Mouse (Mus musculus) MEL (cell line): ENCODE results near the gene Zfp598. TPM values are rescaled to one million over a fixed set of nuclear protein-coding genes. Genes with fewer than 3 reads are reported as not detected.

Experiments
- DNase-seq: peaks from one replicate; pipeline ENCODE4 v3.0.0; 2011; ENCODE audit warnings: low read depth, low spot score
- H3K27ac ChIP-seq: 2 replicates; pipeline ENCODE4 v1.5.1; 2012; ENCODE audit warnings: low read depth, mild to moderate bottlenecking, control low read depth, low read length, moderate library complexity; ENCODE audit not compliant: control insufficient read depth
- H3K27me3 ChIP-seq, 2 experiments: fragments of 150-350 bp in 1 of 2; sonication (generic) in 1 of 2; 2 replicates each; pipeline ENCODE4 v1.6.1; 2012; ENCODE audit warnings: low read length in 2 of 2, mild to moderate bottlenecking in 2 of 2, improper control_type of control experiment in 1 of 2, moderate library complexity in 1 of 2; ENCODE audit not compliant: insufficient read depth in 2 of 2, control insufficient read depth in 1 of 2
- H3K36me3 ChIP-seq, 2 experiments: 2 replicates each; pipeline ENCODE4 v1.6.1; 2012 to 2014; ENCODE audit warnings: low read length in 2 of 2, improper control_type of control experiment in 1 of 2, inconsistent platforms in 1 of 2, mild to moderate bottlenecking in 1 of 2; ENCODE audit not compliant: insufficient read depth in 2 of 2, control insufficient read depth in 1 of 2
- H3K4me1 ChIP-seq, 2 experiments: fragments of 150-350 bp in 1 of 2; sonication (generic) in 1 of 2; 2 replicates each; pipeline ENCODE4 v1.6.1; 2012; ENCODE audit warnings: low read length in 2 of 2, improper control_type of control experiment in 1 of 2, mild to moderate bottlenecking in 1 of 2; ENCODE audit not compliant: insufficient read depth in 2 of 2, control insufficient read depth in 1 of 2
- H3K4me3 ChIP-seq, 2 experiments: fragments of 150-350 bp in 1 of 2; sonication (generic) in 1 of 2; 2 replicates each; pipeline ENCODE4 v1.5.1; 2012; ENCODE audit warnings: low read depth in 2 of 2, low read length in 2 of 2, mild to moderate bottlenecking in 2 of 2, moderate library complexity in 2 of 2, control low read depth in 1 of 2, improper control_type of control experiment in 1 of 2; ENCODE audit not compliant: control insufficient read depth in 1 of 2, insufficient read depth in 1 of 2
- H3K79me2 ChIP-seq: 2 replicates; pipeline ENCODE4 v1.6.1; 2012; ENCODE audit warnings: mild to moderate bottlenecking, low read length, moderate library complexity; ENCODE audit not compliant: control insufficient read depth, poor library complexity, insufficient read depth
- H3K9ac ChIP-seq: 2 replicates; pipeline ENCODE4 v1.6.1; 2012; ENCODE audit warnings: low read depth, mild to moderate bottlenecking, control low read depth, low read length, moderate library complexity; ENCODE audit not compliant: control insufficient read depth, poor library complexity, severe bottlenecking
- H3K9me3 ChIP-seq: fragments of 150-350 bp; sonication (generic); replicated peaks from 2 replicates; pipeline ENCODE4 v1.6.1; 2012; ENCODE audit warnings: mild to moderate bottlenecking, low read length, improper control_type of control experiment, moderate library complexity; ENCODE audit not compliant: insufficient read depth
- CHD1 ChIP-seq: IDR thresholded peaks from 2 replicates; pipeline ENCODE4 v1.6.1; 2012; ENCODE audit warnings: low read depth, mild to moderate bottlenecking, inconsistent platforms, low read length, improper control_type of control experiment
- E2F4 ChIP-seq: IDR thresholded peaks from 2 replicates; pipeline ENCODE4 v1.6.1; 2011; ENCODE audit warnings: low read depth, low read length, improper control_type of control experiment, borderline replicate concordance
- ELF1 ChIP-seq: IDR thresholded peaks from 2 replicates; pipeline ENCODE4 v1.6.1; 2014; ENCODE audit warnings: low read depth, mild to moderate bottlenecking, inconsistent platforms, low read length, improper control_type of control experiment, moderate library complexity
- ETS1 ChIP-seq: IDR thresholded peaks from 2 replicates; pipeline ENCODE4 v1.6.1; 2012; ENCODE audit warnings: low read depth, mild to moderate bottlenecking, inconsistent platforms, low read length, improper control_type of control experiment, moderate library complexity
- GATA1 ChIP-seq: IDR thresholded peaks from 2 replicates; pipeline ENCODE4 v1.6.1; 2011; ENCODE audit warnings: low read depth, low read length, improper control_type of control experiment
- HCFC1 ChIP-seq: IDR thresholded peaks from 2 replicates; pipeline ENCODE4 v1.6.1; 2012; ENCODE audit warnings: low read depth, mild to moderate bottlenecking, inconsistent platforms, low read length, improper control_type of control experiment, moderate library complexity
- KAT2A ChIP-seq: conservative IDR thresholded peaks from 2 replicates; pipeline ENCODE4 v1.6.1; 2012; ENCODE audit warnings: low read depth, low read length, improper control_type of control experiment, inconsistent platforms
- MAFK ChIP-seq: IDR thresholded peaks from 2 replicates; pipeline ENCODE4 v1.6.1; 2011; ENCODE audit warnings: low read depth, mild to moderate bottlenecking, low read length, improper control_type of control experiment, borderline replicate concordance
- MXI1 ChIP-seq: IDR thresholded peaks from 2 replicates; pipeline ENCODE4 v1.6.1; 2011; ENCODE audit warnings: mild to moderate bottlenecking, low read depth, low read length, improper control_type of control experiment
- MYC ChIP-seq: IDR thresholded peaks from 2 replicates; pipeline ENCODE4 v1.6.1; 2011; ENCODE audit warnings: low read depth, mild to moderate bottlenecking, low read length, improper control_type of control experiment, moderate library complexity
- POLR2A ChIP-seq, 2 experiments: IDR thresholded peaks; 2 replicates each; pipeline ENCODE4 v1.6.1; 2011 to 2012; ENCODE audit warnings: low read length in 2 of 2, mild to moderate bottlenecking in 2 of 2, control low read depth in 1 of 2, improper control_type of control experiment in 1 of 2, low read depth in 1 of 2, moderate library complexity in 1 of 2; ENCODE audit not compliant: control insufficient read depth in 1 of 2, insufficient read depth in 1 of 2, poor library complexity in 1 of 2
- POLR2AphosphoS2 ChIP-seq: IDR thresholded peaks from 2 replicates; pipeline ENCODE4 v1.6.1; 2011; ENCODE audit warnings: low read length, improper control_type of control experiment
- POLR2AphosphoS5 ChIP-seq: IDR thresholded peaks from 2 replicates; pipeline ENCODE4 v1.6.1; 2012; ENCODE audit warnings: low read depth, borderline replicate concordance, mild to moderate bottlenecking, inconsistent platforms, low read length, moderate library complexity, mixed read lengths
- TBP ChIP-seq: IDR thresholded peaks from 2 replicates; pipeline ENCODE4 v1.8.0; 2011; ENCODE audit warnings: low read depth, low read length, improper control_type of control experiment
- USF1 ChIP-seq: IDR thresholded peaks from 2 replicates; pipeline ENCODE4 v1.6.1; 2014; ENCODE audit warnings: low read depth, mild to moderate bottlenecking, inconsistent platforms, low read length, improper control_type of control experiment, moderate library complexity
- ZKSCAN1 ChIP-seq: IDR thresholded peaks from 2 replicates; pipeline ENCODE4 v1.6.1; 2012; ENCODE audit warnings: low read depth, mild to moderate bottlenecking, inconsistent platforms, low read length, improper control_type of control experiment, moderate library complexity
- polyA plus RNA-seq, 2 experiments: library from polyadenylated mRNA; stranded (reverse) in 1 of 2; unstranded in 1 of 2; fragments of >175 nt in 1 of 2; fragments of >200 nt in 1 of 2; gene quantifications; 2 replicates each; pipeline versions ENCODE4 v1.2.1 to v1.2.4; 2012; ENCODE audit warnings: low replicate concordance in 2 of 2, low read depth in 1 of 2; ENCODE audit not compliant: insufficient read length in 2 of 2, insufficient read depth in 1 of 2, missing spikeins in 1 of 2
- total RNA-seq: library from RNA; depleted of rRNA; stranded (reverse); fragments of 300-350 nt; gene quantifications from 2 replicates; pipeline ENCODE4 v1.2.3, GENCODE M21; 2012

Zfp598 gene
- total and polyA plus RNA-seq, 3 experiments: 22.2 to 80.4 (median 59.0) TPM

- TF ChIP-seq ELF1: peak; percentile 85
- peak; percentile 67; the same call in 1 of the 2 replicates for TF ChIP-seq MYC
- peak; percentile 93 to 95 for TF ChIP-seq POLR2A (IDR thresholded peaks at IDR 0.05; ENCODE audit: control insufficient read depth in 1 of 2, insufficient read depth in 1 of 2, low read depth in 1 of 2, low read length in 2 of 2, poor library complexity in 1 of 2)
- TF ChIP-seq E2F4: 0 out of 2 replicates have a peak, but pooled peaks have one; percentile 1
- peak; percentile 38; the same call in 1 of the 2 replicates for TF ChIP-seq POLR2AphosphoS2
- TF ChIP-seq GATA1: no peak
- TF ChIP-seq HCFC1: peak; percentile 98
- TF ChIP-seq TBP: peak; percentile 76
- no peak for TF ChIP-seq CHD1
Observed at GRCm38 (mm10) chr17:24632167-24632812, 37.2 kb upstream of the Zfp598 start, which contains the start of the genes Tsc2 and Nthl1 (continued).

- Histone ChIP-seq H3K36me3 (peaks cover 3 to 5% of the 10 kb centered on the region in 2 experiments; a peak in 3 of 4 replicates), H3K9me3 (no peaks in the 10 kb centered on the region), H3K79me2 (peaks cover 8% of the 10 kb centered on the region), H3K27me3 (no peaks in the 10 kb centered on the region), H3K27ac (peak overlapping the region; percentile 73), H3K9ac (peak overlapping the region; percentile 72), H3K4me3 (peak overlapping the region; percentile 70 to 72), H3K4me1 (peaks cover 9 to 11% of the 10 kb centered on the region in 2 experiments)
- TF ChIP-seq USF1 (peak; percentile 26; the same call in 1 of the 2 replicates), GATA1 (no peak), MAFK (no peak), ZKSCAN1 (peak; percentile 93), POLR2AphosphoS5 (no peak), KAT2A (no peak), ETS1 (peak; percentile 50), POLR2A (IDR thresholded peaks at IDR 0.05; ENCODE audit: control insufficient read depth in 1 of 2, insufficient read depth in 1 of 2, low read depth in 1 of 2, low read length in 2 of 2, poor library complexity in 1 of 2) (peak in 1 of 2 experiments; percentile 6; a peak in 2 of 4 replicates), MXI1 (peak; percentile 83), MYC (0 out of 2 replicates have a peak, but pooled peaks have one; percentile 27)
- peak; percentile 75 for DNase-seq
Observed at GRCm38 (mm10) chr17:24632813-24633449, 36.6 kb upstream of the Zfp598 start.
